Mouse (Mus musculus) right cerebral cortex, adult 2 months (tissue): ENCODE data around the gene Ctrb1.
"Not testable (repeated sequence)": the region's sequence is repeated elsewhere in the genome, so short reads cannot be mapped to it uniquely, and the experiment has no call there.

Experiments used
- DNase-seq, 2 experiments: peaks; one replicate each; pipeline ENCODE4 v3.0.0; 2021 to 2022; ENCODE audit warnings: low spot score in 2 of 2

Gene Ctrb1

GRCm38 (mm10) chr8:111681153-111681552 is 9.7 kb downstream of the Ctrb1 start:
- DNase-seq, result no peak

- no peak for DNase-seq
Observed at GRCm38 (mm10) chr8:111680423-111681028, 10.3 kb downstream of the Ctrb1 start.

GRCm38 (mm10) chr8:111678848-111679247 is 12.0 kb downstream of the Ctrb1 start:
- peak; percentile 49 to 50 for DNase-seq

- peak; percentile 56 to 72 for DNase-seq
Observed at GRCm38 (mm10) chr8:111678111-111678510, 12.7 kb downstream of the Ctrb1 start.

- no peak for DNase-seq
Observed at GRCm38 (mm10) chr8:111676237-111676636, 14.6 kb downstream of the Ctrb1 start.

GRCm38 (mm10) chr8:111666751-111667150 is 24.1 kb downstream of the Ctrb1 start:
- DNase-seq, result no peak

GRCm38 (mm10) chr8:111662473-111662872 is 28.3 kb downstream of the Ctrb1 start:
- DNase-seq, result peak; percentile 85 to 90

GRCm38 (mm10) chr8:111658819-111659423 is 31.9 kb downstream of the Ctrb1 start:
- no peak for DNase-seq

- no peak for DNase-seq
Observed at GRCm38 (mm10) chr8:111657312-111657854, 33.4 kb downstream of the Ctrb1 start.

GRCm38 (mm10) chr8:111653524-111653923 is 37.3 kb downstream of the Ctrb1 start:
- no peak for DNase-seq

- no peak for DNase-seq
Observed at GRCm38 (mm10) chr8:111650651-111651050, 40.2 kb downstream of the Ctrb1 start.

GRCm38 (mm10) chr8:111648834-111649233 is 42.0 kb downstream of the Ctrb1 start:
- DNase-seq, result no peak

- DNase-seq, result no peak
Observed at GRCm38 (mm10) chr8:111645715-111646114, 45.1 kb downstream of the Ctrb1 start.

- not testable (repeated sequence) for DNase-seq
Observed at GRCm38 (mm10) chr8:111644286-111645051, 46.3 kb downstream of the Ctrb1 start.

- DNase-seq, result peak; percentile 94 to 95
Observed at GRCm38 (mm10) chr8:111643264-111644141, 47.3 kb downstream of the Ctrb1 start, which contains the start of gene Zfp1. Gene Zfp1, plus strand, starts transcription at chr8:111643401.

GRCm38 (mm10) chr8:111642939-111643263 is 47.9 kb downstream of the Ctrb1 start:
- DNase-seq, result no peak

GRCm38 (mm10) chr8:111642496-111642895 is 48.3 kb downstream of the Ctrb1 start:
- no peak for DNase-seq

- DNase-seq, result no peak
Observed at GRCm38 (mm10) chr8:111641064-111641463, 49.7 kb downstream of the Ctrb1 start.

- DNase-seq, result no peak
Observed at GRCm38 (mm10) chr8:111638086-111638485, 52.7 kb downstream of the Ctrb1 start.
